Mouse (Mus musculus) brain, embryonic 14.5 days (tissue): Measurements from ENCODE around the gene Ttll1. TPM values are rescaled to one million over a fixed set of nuclear protein-coding genes. Genes with fewer than 3 reads are reported as not detected.
A peak's percentile ranks its signal among the peaks of the same experiment; 100 is the strongest.

ENCODE experiments used
- DNase-seq: peaks from one replicate; pipeline ENCODE4 v3.0.0-alpha.2; 2011; ENCODE audit warnings: low read depth
- CTCF ChIP-seq: fragments of 200-500 bp; IDR thresholded peaks from 2 replicates; pipeline ENCODE4 v1.5.1; 2012; ENCODE audit warnings: inconsistent platforms, mild to moderate bottlenecking, moderate library complexity, borderline replicate concordance; ENCODE audit not compliant: insufficient read depth, insufficient read length; ENCODE audit errors: extremely low read depth
- POLR2A ChIP-seq: fragments of 200-500 bp; IDR thresholded peaks from 2 replicates; pipeline ENCODE4 v1.6.1; 2012; ENCODE audit warnings: mild to moderate bottlenecking, inconsistent platforms, borderline replicate concordance; ENCODE audit not compliant: poor library complexity, insufficient read depth, insufficient read length, severe bottlenecking; ENCODE audit errors: extremely low read depth
- polyA plus RNA-seq: library from polyadenylated mRNA; depleted of rRNA; stranded (reverse); fragments of >200 nt; gene quantifications from 2 replicates; pipeline ENCODE4 v1.2.3, GENCODE M21; 2012

Ttll1 gene
- polyA plus RNA-seq, 1 experiment: 89.6 TPM

DNA sequence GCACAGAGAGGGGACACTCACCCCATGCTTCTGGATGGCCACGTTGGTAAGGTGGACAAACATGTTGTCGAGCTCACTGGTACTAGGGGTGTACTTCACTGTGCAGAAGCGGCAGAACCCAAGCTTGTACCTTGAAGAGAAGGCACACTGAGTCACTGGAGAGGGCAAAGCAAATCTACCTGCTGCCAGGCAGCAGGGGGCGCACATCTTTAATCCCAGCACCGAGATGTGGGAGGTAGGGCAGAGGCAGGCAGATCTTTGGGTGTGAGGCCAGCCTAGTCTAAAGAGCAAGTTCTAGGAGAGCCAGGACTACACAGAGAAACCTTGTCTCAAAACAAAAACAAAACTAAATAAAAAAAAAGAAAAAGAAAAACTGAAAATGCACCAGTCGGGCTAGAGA is 13.4 kb downstream of the Ttll1 start:
- no peak for DNase-seq
- TF ChIP-seq POLR2A: no peak
- 0 out of 2 replicates have a peak, but pooled peaks have one; percentile 7 for TF ChIP-seq CTCF

DNA sequence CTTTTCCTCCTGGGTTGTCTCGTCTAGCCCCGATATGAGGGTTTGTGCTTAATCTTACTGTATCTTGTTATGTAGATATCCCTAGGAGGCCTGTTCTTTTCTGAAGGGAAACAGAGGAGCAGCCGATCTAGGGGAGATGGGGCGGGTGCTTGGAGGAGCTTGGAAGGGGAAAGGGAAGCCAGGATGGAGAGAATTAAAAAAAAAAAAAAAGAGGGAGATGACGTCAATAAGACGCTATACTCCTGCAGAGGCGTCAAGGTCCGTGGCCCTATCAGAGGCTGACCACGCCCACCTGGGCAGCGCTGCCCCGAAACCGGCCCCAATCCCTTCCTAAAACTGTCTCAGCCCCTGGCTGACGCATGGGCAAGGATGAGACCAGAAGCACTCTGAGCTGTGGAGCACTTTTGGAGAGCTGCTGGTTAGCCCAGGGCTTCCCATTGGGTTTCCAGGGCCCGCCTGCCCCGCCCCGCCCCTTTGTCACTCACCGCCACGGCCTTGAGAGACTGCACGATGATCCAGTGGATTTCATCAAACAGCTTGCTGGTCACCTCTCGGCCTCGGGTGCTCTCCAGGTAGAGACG is 14.8 kb downstream of the Ttll1 start:
- no peak for DNase-seq
- TF ChIP-seq POLR2A (no peak), CTCF (no peak)

DNA sequence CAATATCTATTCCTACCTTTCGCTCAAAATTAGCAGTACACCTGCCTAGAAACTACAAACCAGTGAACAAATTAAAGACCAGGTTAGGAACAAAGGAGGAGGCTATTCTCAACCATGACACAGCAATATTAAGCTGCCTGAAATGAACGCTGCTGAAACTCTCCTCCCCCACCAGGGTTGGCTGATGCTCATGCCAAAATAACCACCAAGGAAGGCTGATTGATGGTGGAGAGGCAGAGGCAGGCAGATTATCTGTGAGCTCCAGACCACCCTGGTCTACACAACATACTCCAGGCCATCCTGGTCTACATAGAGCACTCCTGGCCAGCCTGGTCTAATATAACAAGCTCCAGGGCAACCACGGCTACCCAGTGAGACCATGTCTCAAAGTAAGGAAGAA is 15.5 kb downstream of the Ttll1 start:
- no peak for TF ChIP-seq CTCF
- TF ChIP-seq POLR2A: no peak
- DNase-seq: no peak

GRCm38 (mm10) chr15:83494572-83494920 is 16.1 kb downstream of the Ttll1 start:
- no peak for DNase-seq
- TF ChIP-seq CTCF: no peak
- no peak for TF ChIP-seq POLR2A

DNA sequence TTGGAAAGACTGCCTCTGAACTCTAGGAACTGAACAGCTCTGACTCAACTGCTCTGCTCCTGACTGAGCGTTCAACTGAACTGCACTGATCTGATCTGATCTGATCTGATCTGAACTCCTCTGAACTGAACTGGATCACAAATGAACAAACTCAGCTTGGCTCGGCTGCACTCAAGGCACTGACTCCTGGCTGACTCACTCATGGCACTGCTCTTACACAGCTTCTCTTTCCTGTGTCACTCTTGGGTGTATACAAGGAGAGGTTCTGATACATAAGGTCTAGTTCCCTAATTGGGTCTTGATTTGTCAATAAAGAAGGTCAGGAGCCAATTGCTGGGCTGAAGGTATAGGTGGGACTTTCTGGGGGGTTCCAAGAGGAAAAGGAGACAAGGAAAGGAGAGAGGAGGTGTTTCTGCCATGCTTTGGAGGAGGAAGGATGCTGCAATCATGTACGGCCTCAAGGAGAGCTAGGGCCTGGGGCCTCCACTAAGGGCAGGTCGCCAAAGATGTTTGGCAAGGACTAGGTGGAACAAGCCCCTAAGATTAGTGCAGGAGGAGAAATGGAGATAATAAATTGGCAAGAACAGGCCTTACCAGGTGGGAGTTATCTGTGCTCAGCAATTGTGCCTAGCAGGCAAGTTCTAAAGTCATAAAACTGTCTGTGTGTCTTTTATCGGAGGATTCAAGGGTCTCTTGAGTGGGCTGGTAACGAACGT is 16.7 kb downstream of the Ttll1 start:
- TF ChIP-seq POLR2A (no peak), CTCF (no peak)
- no peak for DNase-seq

GRCm38 (mm10) chr15:83491891-83492290 is 18.8 kb downstream of the Ttll1 start:
- DNase-seq: no peak
- TF ChIP-seq POLR2A: no peak
- TF ChIP-seq CTCF: no peak

- no peak for TF ChIP-seq POLR2A
- DNase-seq: peak; percentile 8
These were observed 21.2 kb downstream of the Ttll1 start for GRCm38 (mm10) chr15:83489471-83489870.

- DNase-seq: no peak
- no peak for TF ChIP-seq POLR2A
- TF ChIP-seq CTCF: no peak
These were observed 23.1 kb downstream of the Ttll1 start for GRCm38 (mm10) chr15:83487477-83488115.

- TF ChIP-seq POLR2A (no peak), CTCF (no peak)
- no peak for DNase-seq
These were observed 26.4 kb downstream of the Ttll1 start for GRCm38 (mm10) chr15:83484311-83484710.

- DNase-seq: peak; percentile 16
- peak; percentile 36; the same call in 1 of the 2 replicates for TF ChIP-seq CTCF
- no peak for TF ChIP-seq POLR2A
These were observed 27.2 kb downstream of the Ttll1 start for GRCm38 (mm10) chr15:83483482-83483881.

- DNase-seq: peak; percentile 19
- TF ChIP-seq POLR2A (no peak), CTCF (no peak)
These were observed 28.0 kb downstream of the Ttll1 start for GRCm38 (mm10) chr15:83482645-83483224.

DNA sequence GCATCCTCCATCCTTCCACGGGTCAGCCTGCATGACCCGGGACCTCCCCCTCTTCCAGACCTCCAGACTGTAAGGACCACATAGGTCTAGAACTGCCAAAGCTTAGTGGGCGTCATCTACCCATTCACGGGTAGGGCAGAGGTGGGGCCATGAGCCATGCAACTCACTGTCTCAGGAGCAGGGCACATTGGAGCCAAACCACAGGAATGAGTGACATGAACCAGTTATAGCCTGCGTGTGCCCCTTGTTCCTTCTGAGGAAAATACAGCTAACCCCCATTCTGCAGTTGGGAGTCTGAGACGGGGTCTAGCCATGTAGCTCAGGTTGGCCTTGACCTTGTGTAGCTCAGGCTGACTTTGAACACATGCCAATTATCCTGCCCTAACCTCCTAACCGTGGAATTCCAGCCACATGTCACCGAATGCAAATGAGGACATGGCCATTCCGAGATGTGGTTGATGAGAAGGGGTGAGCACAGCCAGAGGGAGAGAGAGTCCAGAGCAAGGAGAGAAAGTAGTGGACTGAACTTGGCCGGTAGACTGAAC is 29.4 kb downstream of the Ttll1 start:
- DNase-seq: no peak
- TF ChIP-seq CTCF: no peak
- TF ChIP-seq POLR2A: no peak

DNA sequence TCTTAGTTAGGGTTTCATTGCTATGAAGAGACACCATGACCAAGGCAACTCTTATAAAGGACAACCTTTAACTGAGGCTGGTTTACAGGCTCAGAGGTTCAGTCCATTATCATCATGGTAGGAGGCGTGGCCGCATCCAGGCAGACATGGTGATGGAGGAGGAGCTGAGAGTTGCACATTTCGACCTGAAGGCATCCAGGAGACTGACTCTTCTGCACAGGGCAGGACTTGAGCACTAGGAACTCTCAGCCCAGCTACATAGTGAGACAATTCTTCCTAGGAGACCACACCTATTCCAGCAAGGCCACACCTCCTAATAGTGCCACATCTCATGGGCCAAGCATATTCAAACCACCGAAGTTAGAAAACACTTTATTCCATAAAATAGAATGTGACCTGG is 30.9 kb downstream of the Ttll1 start:
- no peak for DNase-seq
- TF ChIP-seq POLR2A (no peak), CTCF (no peak)
